Mouse (Mus musculus) cerebellum, postnatal 4 days (tissue): ENCODE results near the gene Ehd1.
A peak's percentile ranks its signal among the peaks of the same experiment; 100 is the strongest.

Experiments
- DNase-seq, 2 experiments: peaks; one replicate each; pipeline ENCODE4 v3.0.0; 2022; ENCODE audit warnings: low spot score in 2 of 2, mixed read lengths in 1 of 2

Ehd1 gene

GRCm38 (mm10) chr19:6276426-6277421 lies at the start of gene Ehd1:
Gene Ehd1, plus strand, starts transcription at chr19:6276725.
- DNase-seq: peak; percentile 97 to 98

GRCm38 (mm10) chr19:6226763-6227162 lies 49.8 kb upstream of the Ehd1 start:
- DNase-seq: no peak

- no peak for DNase-seq
Measured at GRCm38 (mm10) chr19:6227864-6228263, 48.7 kb upstream of the Ehd1 start.

GRCm38 (mm10) chr19:6230411-6230810 lies 46.1 kb upstream of the Ehd1 start:
- no peak for DNase-seq

- no peak for DNase-seq
Measured at GRCm38 (mm10) chr19:6231036-6231435, 45.5 kb upstream of the Ehd1 start.

GRCm38 (mm10) chr19:6233647-6234046 lies 42.9 kb upstream of the Ehd1 start:
- DNase-seq: no peak

- no peak for DNase-seq
Measured at GRCm38 (mm10) chr19:6234337-6235083, 42.0 kb upstream of the Ehd1 start.

GRCm38 (mm10) chr19:6235084-6236052 lies 41.2 kb upstream of the Ehd1 start, which contains the start of gene Ppp2r5b:
Gene Ppp2r5b, minus strand, starts transcription at chr19:6235872.
- peak; percentile 85 to 93 for DNase-seq

- DNase-seq: peak; percentile 74 to 91
Measured at GRCm38 (mm10) chr19:6236053-6236441, 40.5 kb upstream of the Ehd1 start.

- DNase-seq: no peak
Measured at GRCm38 (mm10) chr19:6236842-6237241, 39.7 kb upstream of the Ehd1 start.

- DNase-seq: no peak
Measured at GRCm38 (mm10) chr19:6238740-6239139, 37.8 kb upstream of the Ehd1 start.

- DNase-seq: no peak
Measured at GRCm38 (mm10) chr19:6240136-6240535, 36.4 kb upstream of the Ehd1 start.

GRCm38 (mm10) chr19:6240725-6241124 lies 35.8 kb upstream of the Ehd1 start:
- no peak for DNase-seq

- DNase-seq: peak; percentile 94 to 97
Measured at GRCm38 (mm10) chr19:6241274-6242107, 35.0 kb upstream of the Ehd1 start, which contains the start of gene Atg2a. Gene Atg2a, plus strand, starts transcription at chr19:6241668.

- DNase-seq: no peak
Measured at GRCm38 (mm10) chr19:6242281-6242680, 34.2 kb upstream of the Ehd1 start.

GRCm38 (mm10) chr19:6243226-6243625 lies 33.3 kb upstream of the Ehd1 start:
- no peak for DNase-seq

- DNase-seq: no peak
Measured at GRCm38 (mm10) chr19:6245806-6246205, 30.7 kb upstream of the Ehd1 start.

GRCm38 (mm10) chr19:6247526-6248300 lies 28.8 kb upstream of the Ehd1 start:
- DNase-seq: no peak

- DNase-seq: no peak
Measured at GRCm38 (mm10) chr19:6253021-6253420, 23.5 kb upstream of the Ehd1 start.

- DNase-seq: no peak
Measured at GRCm38 (mm10) chr19:6260428-6260827, 16.1 kb upstream of the Ehd1 start.
